Mouse (Mus musculus) mesoderm, embryonic 11.5 days (tissue): ENCODE measurements around the gene Batf3.
"Not testable (repeated sequence)": the region's sequence is repeated elsewhere in the genome, so short reads cannot be mapped to it uniquely, and the experiment has no call there.

Experiments
- DNase-seq: peaks from one replicate; pipeline ENCODE4 v3.0.0-alpha.2; 2012; ENCODE audit warnings: low read depth, low spot score

Gene Batf3

GRCm38 (mm10) chr1:191131692-191132091 lies 34.0 kb downstream of the Batf3 start:
- no peak for DNase-seq

- no peak for DNase-seq
These were observed 34.6 kb downstream of the Batf3 start for GRCm38 (mm10) chr1:191132240-191132639.

DNA sequence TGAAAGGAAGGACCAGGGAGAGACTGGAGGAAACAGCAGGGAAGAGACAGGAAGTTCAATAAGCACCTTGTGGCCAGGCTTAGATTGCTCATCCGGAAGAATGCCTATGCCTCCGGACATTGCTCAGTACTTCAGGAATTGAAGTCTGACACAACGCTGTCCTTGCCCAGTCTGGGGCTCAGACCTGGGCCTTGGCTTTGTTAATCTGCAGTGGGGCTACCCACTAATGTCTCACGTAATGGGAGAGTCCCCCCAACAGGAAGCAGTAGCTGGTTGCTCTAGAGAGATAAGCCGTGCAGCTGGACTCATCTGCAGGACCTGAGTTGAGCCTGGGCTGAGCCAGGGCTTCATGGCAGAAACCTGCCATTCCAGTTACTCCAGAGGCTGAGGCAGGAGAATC lies 35.3 kb downstream of the Batf3 start:
- DNase-seq, result no peak

- no peak for DNase-seq
These were observed 37.8 kb downstream of the Batf3 start for GRCm38 (mm10) chr1:191135406-191135805.

DNA sequence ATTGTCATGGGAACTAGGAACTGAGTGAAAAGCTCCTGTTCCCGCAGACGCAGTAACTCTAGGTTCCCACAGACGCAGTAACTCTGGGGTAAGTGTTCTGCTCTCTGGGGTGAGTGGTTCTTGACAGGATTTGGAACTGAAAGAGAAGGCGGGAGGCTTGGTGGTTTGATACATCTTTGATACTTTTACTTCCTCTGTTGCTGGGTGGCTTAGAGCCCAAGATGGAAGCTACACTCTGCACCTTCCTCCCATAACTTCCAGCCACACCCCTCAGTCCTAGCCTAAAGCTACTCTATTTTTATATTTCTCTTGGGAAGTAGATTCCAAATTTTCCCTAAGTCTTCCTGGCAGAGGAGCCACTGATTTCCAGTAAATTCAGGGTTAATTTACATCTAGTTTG lies 40.8 kb downstream of the Batf3 start:
- no peak for DNase-seq

DNA sequence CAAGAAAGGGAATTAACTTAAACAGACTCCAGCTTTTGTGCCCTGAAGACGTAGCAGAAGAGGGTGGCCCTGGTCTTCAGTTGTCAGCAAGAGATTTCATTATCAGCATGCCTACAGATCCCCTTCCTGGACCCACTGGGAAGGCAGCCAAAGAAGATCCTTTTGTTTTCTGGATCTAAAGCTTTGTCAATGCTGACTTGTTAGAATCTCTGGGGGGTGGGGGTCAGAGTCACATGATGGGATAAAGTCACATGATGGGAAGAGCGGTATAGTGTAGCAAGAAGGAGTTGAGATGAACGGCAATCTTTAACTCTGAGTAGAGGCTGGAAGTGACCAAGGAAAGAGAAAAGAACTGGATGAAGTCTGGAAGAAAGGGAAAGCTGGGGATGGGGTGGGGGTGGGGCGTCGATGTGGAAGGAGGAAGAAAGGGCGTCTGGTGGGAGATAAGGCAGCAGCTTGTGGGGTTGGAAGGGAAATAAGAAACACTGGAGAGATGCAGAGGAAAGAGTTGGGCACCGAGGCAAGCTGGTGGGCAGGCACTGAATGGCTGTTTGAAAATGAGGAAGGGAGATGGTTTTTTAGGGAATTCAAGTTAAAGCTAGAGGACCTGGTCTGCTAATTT lies 41.3 kb downstream of the Batf3 start:
- DNase-seq, result no peak

- DNase-seq, result no peak
These were observed 43.3 kb downstream of the Batf3 start for GRCm38 (mm10) chr1:191140983-191141382.

GRCm38 (mm10) chr1:191149489-191149888 lies 51.8 kb downstream of the Batf3 start:
- DNase-seq, result not testable (repeated sequence)

- no peak for DNase-seq
These were observed 53.4 kb downstream of the Batf3 start for GRCm38 (mm10) chr1:191150924-191151605.

DNA sequence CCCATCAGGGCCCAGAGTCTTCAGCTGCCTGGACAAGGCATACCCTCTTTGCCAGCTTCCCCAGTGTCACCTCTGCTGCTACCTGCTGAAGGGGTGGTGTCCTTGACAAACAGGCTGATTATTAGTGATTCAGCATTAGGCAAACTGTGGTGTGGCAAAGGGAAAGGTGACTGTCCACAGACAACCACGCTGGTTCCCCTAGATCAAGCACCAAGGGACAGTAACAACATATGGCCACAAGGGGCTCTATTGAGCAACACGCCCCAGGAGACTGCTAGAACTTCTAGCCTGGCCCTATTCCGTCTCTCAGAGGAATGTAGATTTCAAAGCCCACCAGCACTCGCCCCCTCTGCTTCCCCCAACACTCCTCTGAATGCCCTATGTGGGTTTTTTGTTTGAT lies 55.4 kb downstream of the Batf3 start:
- DNase-seq, result peak; percentile 58

GRCm38 (mm10) chr1:191154314-191154713 lies 56.7 kb downstream of the Batf3 start:
- DNase-seq, result no peak
